Mouse (Mus musculus): ENCODE measurements around the gene Snx27. TPM values are rescaled to one million over a fixed set of nuclear protein-coding genes. Genes with fewer than 3 reads are reported as not detected.

The Snx27 gene
- 10 to 100 TPM; 32.5 to 38.7 TPM for total RNA-seq (2021)
- long read RNA-seq, experiment 1, full-length matches to known transcripts = 14 of 42 reads
- long read RNA-seq, experiment 1, partial matches to known transcripts = 3 of 42 reads
- long read RNA-seq, experiment 1, other reads (novel, unspliced or antisense) = 25 of 42 reads
- long read RNA-seq, experiment 2, full-length matches to known transcripts = 10 of 34 reads
- long read RNA-seq, experiment 2, partial matches to known transcripts = 3 of 34 reads
- long read RNA-seq, experiment 2, other reads (novel, unspliced or antisense) = 21 of 34 reads

GRCm38 (mm10) chr3:94582456-94582891, at the start of gene Snx27:
Gene Snx27 (minus strand): TSS chr3:94582716.
- DNase-seq (ENCODE audit: low spot score) = peak; percentile 92

DNA sequence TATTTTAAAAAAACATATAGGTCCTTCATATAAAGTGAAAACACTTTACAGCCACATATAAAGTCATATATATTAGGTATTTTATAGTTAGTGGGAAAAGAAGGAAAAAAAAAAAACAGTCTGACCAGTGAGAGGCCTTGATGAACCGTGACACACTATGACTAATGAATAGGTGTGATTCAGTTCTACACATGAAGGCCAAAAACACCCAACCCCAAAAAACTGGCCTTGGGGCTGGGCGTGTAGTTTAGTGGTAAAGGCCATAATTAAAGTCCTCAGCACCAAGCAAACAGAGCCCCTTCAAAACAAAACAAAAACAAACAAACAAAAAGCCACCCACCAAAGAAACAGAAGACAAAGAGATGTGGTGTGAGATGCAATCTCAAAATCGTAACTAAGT, 47.4 kb upstream of the Snx27 start:
- no peak for DNase-seq (ENCODE audit: low spot score)

GRCm38 (mm10) chr3:94628712-94629111, 46.2 kb upstream of the Snx27 start:
- no peak for DNase-seq (ENCODE audit: low spot score)

DNA sequence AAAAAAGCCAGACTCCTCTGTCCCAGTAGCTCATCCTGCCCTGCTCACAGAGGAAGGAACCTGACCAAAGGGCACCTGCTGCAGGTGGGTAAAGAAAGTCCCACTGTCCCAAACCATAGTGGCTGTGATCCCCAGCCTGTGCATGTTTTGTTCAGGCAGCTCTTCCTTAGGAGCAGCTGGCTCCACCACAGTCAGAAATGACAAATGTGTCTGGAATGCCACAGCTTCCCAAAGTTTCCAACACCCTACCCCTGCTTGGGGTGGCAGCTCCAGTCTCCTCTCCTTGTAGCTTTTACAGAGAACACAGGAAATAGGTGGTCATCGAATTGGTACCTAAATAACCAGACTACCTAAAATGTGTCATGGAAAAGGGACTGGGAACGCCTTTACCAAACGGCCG, 41.8 kb upstream of the Snx27 start:
- DNase-seq (ENCODE audit: low spot score) = no peak

DNA sequence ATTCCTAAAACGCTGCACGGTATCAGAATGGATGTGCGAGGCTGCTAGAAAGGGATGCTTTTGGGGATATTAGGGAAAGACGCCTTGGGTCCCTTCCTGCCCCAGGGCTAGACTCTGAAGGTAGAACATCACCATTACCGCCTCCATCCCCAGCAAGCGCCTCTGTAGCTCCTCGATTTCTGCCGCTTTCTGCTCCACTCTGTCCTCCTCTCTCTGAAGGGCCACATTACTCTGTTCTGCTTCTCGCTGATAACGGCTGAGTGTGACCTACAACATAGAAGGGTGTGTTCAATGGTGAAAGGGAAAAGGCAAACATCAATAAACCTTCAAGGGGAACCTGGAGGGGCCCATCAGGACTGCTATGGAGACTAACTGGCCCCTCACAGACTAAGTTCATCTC, 40.0 kb upstream of the Snx27 start:
- DNase-seq (ENCODE audit: low spot score) = no peak

DNA sequence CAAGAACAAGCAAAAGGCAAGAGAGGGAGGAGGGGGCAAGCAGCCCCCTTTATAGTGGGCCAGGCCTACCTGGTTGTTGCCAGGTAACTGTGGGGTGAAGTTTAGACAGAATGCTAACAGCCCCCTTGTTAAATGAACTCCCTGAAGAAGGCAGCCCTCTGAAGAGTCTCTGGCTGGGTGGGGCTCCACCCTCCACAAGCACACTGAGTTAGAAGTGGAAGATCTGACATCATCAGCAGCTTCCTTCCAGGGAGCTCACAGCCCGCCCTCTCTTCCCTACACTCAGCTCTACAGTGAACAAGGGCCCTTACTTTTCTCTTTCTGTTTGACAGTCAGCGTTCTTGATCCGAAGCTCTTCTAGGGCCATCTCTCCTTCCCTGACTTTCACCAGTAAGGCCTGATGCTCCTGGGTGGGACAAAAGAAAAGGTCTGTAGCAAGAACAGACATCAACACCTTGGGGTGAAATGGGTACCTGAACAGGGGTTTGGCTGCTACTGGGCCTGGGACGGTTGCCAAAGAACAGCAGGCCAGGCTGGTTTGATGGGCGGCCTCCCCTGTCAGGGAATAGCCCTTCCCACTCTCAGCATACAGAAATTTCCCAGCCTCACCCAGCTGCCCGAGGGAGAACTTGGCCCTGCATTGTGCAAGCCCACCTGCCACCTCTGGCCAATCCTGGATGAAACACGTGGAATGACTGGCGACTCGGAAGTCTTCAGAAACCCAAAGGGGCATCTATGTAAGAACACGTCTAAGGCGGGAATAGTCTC, 39.4 kb upstream of the Snx27 start:
- no peak for DNase-seq (ENCODE audit: low spot score)

DNA sequence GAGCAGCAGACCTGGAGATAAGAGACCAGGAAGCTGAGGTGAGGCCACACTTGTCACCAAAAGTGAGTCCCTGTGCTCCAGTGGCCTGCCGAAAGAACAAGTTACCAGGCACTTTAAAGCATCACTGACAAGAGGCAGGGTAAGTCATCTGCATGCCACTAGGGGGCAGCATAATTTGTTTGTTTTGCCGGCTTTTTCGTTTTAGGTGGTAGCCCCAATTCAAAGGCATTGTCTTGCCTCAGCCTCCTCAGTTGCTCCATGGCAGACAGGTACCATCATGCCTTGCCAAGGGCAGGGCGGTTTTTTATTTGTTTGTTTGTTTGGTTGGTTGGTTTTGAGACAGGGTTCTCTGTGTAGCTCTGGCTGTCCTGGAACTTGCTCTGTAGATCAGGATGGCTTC, 34.2 kb upstream of the Snx27 start:
- DNase-seq (ENCODE audit: low spot score) = peak; percentile 39

DNA sequence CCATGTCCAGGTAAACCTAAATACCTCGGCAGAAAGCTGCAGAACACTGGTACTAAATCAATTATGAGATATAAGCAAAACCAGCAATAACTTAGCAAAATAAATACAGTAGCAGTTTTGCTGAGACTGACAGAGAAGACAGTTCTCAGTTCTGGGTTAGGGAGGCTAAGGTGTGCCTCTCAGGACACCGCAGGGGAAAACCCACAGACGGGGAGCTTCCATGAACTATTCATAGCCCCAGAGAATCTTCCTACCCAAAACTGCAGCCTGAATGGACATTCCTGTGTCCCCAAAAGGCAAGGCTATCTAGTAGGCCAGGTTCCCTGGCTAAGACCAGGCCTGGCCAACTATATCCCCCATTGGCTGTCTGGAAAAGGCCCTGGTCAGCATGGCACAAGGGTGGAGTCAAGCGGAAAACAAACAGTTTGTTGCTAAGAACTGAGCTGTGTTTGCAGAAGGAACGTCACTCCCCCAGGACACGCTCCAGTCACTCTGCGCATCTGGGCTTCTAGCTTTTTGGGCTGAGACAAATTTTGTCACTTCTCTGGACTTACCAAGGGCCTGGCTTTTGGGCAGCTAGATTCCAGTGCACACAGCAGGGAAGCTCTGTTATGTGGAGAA, 30.9 kb upstream of the Snx27 start:
- DNase-seq (ENCODE audit: low spot score) = peak; percentile 48

GRCm38 (mm10) chr3:94612274-94612673, 29.8 kb upstream of the Snx27 start:
- DNase-seq (ENCODE audit: low spot score) = no peak

DNA sequence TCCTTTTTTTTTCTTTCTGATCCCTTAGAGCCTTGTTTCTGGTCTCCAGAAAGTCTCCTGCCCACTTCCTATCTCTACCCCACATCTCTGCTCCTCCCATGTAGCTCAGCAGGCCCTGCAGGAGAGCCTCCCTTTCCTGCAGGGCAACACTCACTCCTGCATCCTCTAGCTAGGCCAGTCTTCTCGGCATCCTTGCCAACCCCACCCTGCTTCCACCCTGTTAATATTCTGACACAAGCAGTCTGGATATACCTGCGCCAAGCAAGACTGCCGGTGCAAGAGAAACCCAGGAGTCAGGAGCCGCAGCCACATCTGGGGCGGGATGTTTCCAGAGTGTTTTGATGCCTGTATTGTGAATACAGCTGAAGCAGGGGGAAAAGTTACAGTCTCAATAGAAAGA, 29.3 kb upstream of the Snx27 start:
- no peak for DNase-seq (ENCODE audit: low spot score)

- no peak for DNase-seq (ENCODE audit: low spot score)
Measured at GRCm38 (mm10) chr3:94611343-94611742, 28.8 kb upstream of the Snx27 start.

DNA sequence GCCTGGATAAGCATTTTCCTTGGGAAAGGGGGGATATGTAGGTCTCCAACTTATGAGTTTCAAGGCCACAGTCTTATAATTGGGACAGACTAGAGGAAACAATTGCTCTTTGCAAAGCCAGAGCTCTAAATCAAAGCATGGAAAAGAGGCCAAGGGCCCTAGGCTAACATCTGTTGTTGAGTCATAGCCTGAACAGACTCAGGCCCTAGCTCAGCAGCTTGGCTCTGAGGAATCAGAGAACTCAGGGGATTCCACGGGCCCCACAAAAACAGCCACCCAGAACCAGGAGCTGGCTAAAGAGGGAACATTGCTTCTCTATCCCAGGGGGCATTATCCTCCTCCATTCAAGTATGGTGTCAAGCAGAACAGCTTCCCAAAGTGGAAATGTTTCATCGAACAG, 28.1 kb upstream of the Snx27 start:
- DNase-seq (ENCODE audit: low spot score) = peak; percentile 54

GRCm38 (mm10) chr3:94609621-94610020, 27.1 kb upstream of the Snx27 start:
- no peak for DNase-seq (ENCODE audit: low spot score)

GRCm38 (mm10) chr3:94601959-94602358, 19.4 kb upstream of the Snx27 start:
- DNase-seq (ENCODE audit: low spot score) = peak; percentile 63

- DNase-seq (ENCODE audit: low spot score) = no peak
Measured at GRCm38 (mm10) chr3:94597224-94597779, 14.8 kb upstream of the Snx27 start.

GRCm38 (mm10) chr3:94595871-94596287, 13.4 kb upstream of the Snx27 start:
- no peak for DNase-seq (ENCODE audit: low spot score)

DNA sequence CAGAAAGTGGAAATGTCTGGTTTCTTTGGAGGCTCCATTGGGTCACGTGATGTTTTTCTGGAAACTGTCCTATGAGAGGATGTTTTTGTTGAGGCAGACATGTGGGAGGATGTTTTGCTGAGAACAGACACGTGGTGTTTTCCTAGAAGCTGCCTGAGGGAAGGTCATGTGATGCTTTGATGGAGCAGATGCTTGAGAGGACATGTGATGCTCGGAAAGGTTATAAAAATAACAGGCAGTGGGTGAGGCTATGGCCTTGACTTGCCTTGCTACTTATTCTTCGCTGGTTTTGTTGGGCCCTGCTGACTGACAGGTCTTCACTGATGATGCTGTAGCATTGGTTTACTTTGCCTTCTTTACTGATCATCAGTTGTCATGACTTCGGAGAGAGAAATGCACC, 8.6 kb upstream of the Snx27 start:
- DNase-seq (ENCODE audit: low spot score) = no peak

DNA sequence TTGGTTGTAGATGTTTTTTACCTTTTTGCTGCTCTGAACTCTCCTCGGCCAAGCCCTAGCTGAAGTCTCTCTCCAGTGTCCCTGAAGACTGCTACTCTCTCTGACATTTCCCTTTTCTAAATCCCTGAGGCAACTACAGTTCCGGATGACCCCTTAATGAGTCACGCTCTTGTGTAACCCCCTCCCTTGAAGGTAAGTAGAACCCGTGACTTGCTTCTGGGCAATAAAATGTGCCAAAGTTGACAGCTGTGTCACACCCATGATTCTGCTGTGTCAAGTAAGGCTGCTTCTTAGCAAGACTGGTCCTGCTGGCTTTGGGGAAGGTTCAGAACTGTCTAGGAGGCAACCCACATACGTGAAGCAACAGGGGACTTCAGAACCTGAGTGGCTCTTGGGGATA, 5.4 kb upstream of the Snx27 start:
- DNase-seq (ENCODE audit: low spot score) = no peak

DNA sequence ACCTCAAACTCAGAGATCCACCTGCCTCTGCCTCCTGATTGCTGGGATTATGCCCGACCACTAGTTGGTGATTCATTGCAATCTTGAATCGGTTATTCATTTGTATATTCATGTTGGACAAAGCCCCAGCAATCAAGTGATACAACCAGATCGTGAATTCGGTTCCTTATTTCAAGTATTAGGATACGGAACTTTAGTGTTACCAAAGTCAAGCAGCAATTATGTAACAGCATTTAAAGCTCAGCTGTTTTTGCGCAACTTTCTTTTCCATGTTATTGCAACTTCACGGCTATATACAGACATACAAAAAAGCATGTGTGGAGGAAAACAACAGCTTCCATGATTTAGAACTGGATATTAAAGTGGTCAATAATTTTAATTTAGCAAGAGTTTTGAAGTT, 428 bp upstream of the Snx27 start:
- DNase-seq (ENCODE audit: low spot score) = no peak

DNA sequence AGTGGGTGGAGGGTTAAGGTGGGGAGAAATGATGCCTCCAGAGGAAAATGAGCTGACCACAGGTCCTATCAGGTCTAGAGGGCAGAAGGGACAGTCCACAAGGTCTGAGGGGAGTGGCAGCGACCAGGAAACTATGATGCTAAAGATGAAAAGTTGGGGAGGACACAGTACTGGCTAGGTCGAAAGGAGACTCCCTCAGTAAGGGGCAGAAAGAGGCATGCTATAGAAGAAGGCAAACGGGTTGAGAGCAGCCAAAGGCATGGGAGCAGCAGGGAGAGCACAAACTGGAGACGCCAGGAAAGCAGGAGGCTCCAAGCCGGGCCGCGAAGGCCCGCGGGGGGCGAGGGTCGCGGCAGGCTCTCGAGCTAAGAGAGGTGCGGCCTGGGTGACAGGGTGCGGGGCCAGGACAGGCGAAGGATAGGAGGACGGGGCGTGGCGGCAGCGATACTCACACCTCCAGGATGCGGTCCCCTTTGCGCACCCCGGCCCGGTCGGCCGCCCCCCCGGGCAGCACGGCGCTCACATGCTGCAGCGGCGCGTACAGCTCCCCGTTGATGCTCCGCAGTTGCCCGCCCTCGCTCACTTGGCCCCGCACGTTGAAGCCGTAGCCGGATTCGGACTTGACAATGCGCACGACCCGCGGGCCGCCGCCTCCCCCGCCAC, 592 bp downstream of the Snx27 start:
- no peak for DNase-seq (ENCODE audit: low spot score)

DNA sequence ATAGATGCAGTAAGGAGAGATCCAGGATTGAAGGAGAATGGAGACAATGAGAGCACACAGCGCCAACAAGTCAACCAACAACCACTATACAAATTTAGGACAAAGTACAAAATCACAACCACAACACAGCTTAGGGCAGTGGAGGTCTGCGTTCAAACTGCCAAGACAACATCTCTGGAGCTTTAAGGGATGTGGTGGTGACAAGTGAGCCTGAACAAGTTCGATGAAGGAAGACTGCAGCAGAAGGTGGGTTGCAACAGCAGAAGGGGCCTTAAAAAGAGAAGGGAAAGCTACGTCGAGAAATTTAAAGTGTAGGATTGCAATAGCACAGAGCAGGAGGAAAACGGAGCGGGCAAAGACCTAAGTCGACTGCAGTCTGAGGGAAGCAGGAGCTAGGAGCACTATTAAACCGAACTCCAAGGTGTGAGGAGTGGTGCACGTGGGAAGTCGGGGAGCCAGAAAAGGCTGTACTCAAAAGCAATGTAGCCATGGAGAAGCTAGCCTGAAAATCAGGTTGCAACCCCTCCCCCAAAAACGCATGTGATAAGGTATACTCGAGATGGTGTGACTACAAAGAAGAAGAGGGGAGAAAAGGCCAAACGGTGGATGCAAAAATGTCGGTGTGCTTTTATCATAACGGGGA, 1.3 kb downstream of the Snx27 start:
- no peak for DNase-seq (ENCODE audit: low spot score)

Measured in gastrocnemius, adult 18-20 months (tissue).